Mouse (Mus musculus) forebrain, embryonic 13.5 days (tissue): ENCODE results near the gene Abcc4. TPM values are rescaled to one million over a fixed set of nuclear protein-coding genes. Genes with fewer than 3 reads are reported as not detected.

Source experiments
- ATAC-seq: fragments of 200-750 bp; cut with Nextera tagmentation; 2 replicates; pipeline ENCODE4 v1.8.0; 2017
- H3K27ac ChIP-seq: fragments of 300-500 bp; sonication (generic); 2 replicates; pipeline ENCODE4 v1.5.1; 2015; ENCODE audit warnings: inconsistent platforms, mild to moderate bottlenecking, moderate library complexity
- H3K27me3 ChIP-seq: fragments of 300-500 bp; sonication (generic); 2 replicates; pipeline ENCODE4 v1.6.1; 2015; ENCODE audit warnings: mild to moderate bottlenecking, inconsistent platforms
- H3K36me3 ChIP-seq: fragments of 300-500 bp; sonication (generic); 2 replicates; pipeline ENCODE4 v1.6.1; 2015; ENCODE audit warnings: mild to moderate bottlenecking, inconsistent platforms; ENCODE audit not compliant: poor library complexity, severe bottlenecking
- H3K4me1 ChIP-seq: fragments of 300-500 bp; sonication (generic); 2 replicates; pipeline ENCODE4 v1.6.1; 2015; ENCODE audit warnings: inconsistent platforms
- H3K4me2 ChIP-seq: fragments of 300-500 bp; sonication (generic); 2 replicates; pipeline ENCODE4 v1.6.1; 2015; ENCODE audit warnings: inconsistent platforms, mild to moderate bottlenecking, moderate library complexity
- H3K4me3 ChIP-seq: fragments of 300-500 bp; sonication (generic); 2 replicates; pipeline ENCODE4 v1.5.1; 2015; ENCODE audit warnings: mild to moderate bottlenecking, inconsistent platforms
- H3K9ac ChIP-seq: fragments of 300-500 bp; sonication (generic); 2 replicates; pipeline ENCODE4 v1.6.1; 2015; ENCODE audit warnings: mild to moderate bottlenecking, inconsistent platforms
- H3K9me3 ChIP-seq: fragments of 300-500 bp; sonication (generic); replicated peaks from 2 replicates; pipeline ENCODE4 v1.6.1; 2016; ENCODE audit warnings: inconsistent platforms
- WGBS: fragments of 180-500 bp; shearing (Covaris S2); methylation state at CpG from one replicate; pipeline ENCODE4 v1.1.7; 2015; 5-methylcytosine and 5-hydroxymethylcytosine counted together
- polyA plus RNA-seq: library from polyadenylated mRNA; unstranded; fragments of >200 nt; fragmentation: Nextera tagmentation; extraction: Ambion mirVana; gene quantifications from 2 replicates; pipeline ENCODE4 v1.2.1, GENCODE M21; 2015

Gene Abcc4
- polyA plus RNA-seq, 1 experiment from 2014 or later: 1.2 TPM

DNA sequence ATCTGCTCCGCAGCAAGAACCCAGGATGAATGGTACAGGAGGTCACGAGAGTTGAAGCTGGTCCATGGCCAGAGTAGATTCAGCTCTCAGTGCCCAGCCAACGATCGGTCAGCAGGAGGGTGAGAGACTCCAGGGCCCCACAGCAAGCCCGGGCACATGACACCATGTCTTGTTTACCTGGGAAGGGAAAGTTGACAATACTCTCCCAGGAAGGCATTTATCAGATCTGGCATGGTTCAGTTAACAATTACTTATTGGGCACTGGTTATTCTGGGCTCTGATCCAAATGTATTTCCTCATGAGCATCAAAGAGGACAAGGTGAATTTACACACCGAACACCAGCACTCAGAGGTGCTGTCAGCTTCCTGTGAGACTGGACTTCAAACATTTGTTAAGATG lies 38.5 kb downstream of the Abcc4 start:
- no peak for ATAC-seq
- Histone ChIP-seq H3K9me3 (no peaks in the 10 kb centered on the region), H3K9ac (no peak overlapping the region), H3K4me1 (peaks cover 5% of the 10 kb centered on the region; the same call in 1 of the 2 replicates), H3K27me3 (no peaks in the 10 kb centered on the region), H3K4me2 (no peak overlapping the region), H3K27ac (no peak overlapping the region), H3K36me3 (no peaks in the 10 kb centered on the region), H3K4me3 (no peak overlapping the region)
- WGBS: 67% methylated on average over 6 of the region's 6 CpGs

DNA sequence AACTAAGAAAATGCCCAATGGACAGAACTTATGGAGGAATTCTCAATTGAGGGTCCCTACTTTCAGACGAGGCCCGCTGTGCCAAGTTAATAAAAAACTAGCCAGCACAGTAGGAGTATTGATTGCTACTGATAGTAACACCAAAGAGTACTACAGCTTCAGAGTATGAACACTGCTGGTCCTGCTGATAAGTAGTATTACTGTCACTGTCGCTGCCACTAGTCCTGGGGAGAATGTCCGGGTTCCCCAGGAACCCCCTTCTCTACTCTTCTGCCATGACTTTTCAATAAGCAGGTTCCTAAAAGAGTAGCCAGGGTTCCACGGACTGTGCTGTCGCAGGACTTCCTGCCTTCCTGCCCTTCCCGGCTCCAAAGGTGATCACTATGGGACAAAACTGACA lies 41.4 kb downstream of the Abcc4 start:
- Histone ChIP-seq H3K4me3 (no peak overlapping the region), H3K27me3 (no peaks in the 10 kb centered on the region), H3K4me2 (no peak overlapping the region), H3K27ac (no peak overlapping the region), H3K36me3 (no peaks in the 10 kb centered on the region), H3K9me3 (no peaks in the 10 kb centered on the region), H3K4me1 (peaks cover 5% of the 10 kb centered on the region; the same call in 1 of the 2 replicates), H3K9ac (no peak overlapping the region)
- WGBS: 91% methylated on average over 7 of the region's 7 CpGs
- ATAC-seq: no peak

DNA sequence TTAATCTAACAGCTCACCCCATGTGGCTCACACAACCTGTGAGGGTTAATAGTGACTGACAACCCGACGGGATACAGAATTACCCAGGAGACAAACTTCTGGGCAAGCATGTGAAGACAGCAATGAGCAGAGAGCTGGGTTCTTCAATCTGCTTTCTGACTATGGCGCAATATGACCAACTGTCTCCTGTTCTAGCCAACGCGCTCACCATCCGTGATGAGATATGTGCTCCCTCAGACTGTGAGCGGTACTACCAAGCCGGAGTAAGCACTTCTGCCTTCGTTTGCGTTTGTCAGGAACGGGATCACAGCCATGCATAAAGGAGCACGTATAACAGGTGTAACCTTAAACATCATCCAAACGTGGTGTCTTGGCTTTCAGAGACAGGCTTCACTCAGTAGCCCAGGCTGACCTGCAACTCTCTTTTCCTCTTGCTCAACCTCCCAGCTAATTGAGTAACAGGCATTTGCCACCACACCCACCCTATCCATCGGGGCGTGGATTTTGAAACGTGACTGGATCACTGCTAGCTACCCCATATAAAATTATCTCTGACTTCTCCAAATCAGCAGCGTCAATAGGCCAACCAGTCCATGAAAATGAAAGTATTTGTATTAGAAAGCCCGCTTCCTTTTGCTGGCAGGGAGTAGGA lies 43.3 kb downstream of the Abcc4 start:
- no peak overlapping the region for H3K9ac ChIP-seq
- no peaks in the 10 kb centered on the region for H3K9me3 ChIP-seq
- no peak for ATAC-seq
- H3K27me3 ChIP-seq: no peaks in the 10 kb centered on the region
- H3K27ac ChIP-seq: no peak overlapping the region
- no peaks in the 10 kb centered on the region for H3K36me3 ChIP-seq
- peaks cover 5% of the 10 kb centered on the region; the same call in 1 of the 2 replicates for H3K4me1 ChIP-seq
- H3K4me2 ChIP-seq: no peak overlapping the region
- H3K4me3 ChIP-seq: no peak overlapping the region
- WGBS: 88% methylated on average over 18 of the region's 18 CpGs

DNA sequence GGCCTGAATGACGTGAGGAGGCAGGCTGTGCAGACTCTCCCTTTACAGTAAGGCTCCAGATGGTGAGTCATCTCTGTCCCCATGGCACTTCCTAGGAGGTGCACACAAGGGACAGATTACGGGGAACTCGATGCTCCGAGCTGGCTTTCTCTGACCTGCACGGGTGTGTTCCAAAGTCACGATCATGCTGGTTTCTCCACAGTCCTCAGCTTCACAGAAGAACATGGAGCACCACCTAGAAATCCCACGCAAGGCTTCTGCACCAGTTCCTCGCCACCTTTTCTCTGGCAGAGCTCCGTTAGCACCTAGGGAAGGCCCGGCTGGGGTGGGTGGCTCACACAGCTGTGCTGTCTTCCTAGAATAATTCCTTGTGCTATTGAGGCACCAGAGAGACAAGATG lies 43.9 kb downstream of the Abcc4 start:
- no peak overlapping the region for H3K4me2 ChIP-seq
- no peak overlapping the region for H3K27ac ChIP-seq
- 90% methylated on average over 10 of the region's 10 CpGs for WGBS
- no peak for ATAC-seq
- no peaks in the 10 kb centered on the region for H3K9me3 ChIP-seq
- no peak overlapping the region for H3K4me3 ChIP-seq
- H3K27me3 ChIP-seq: no peaks in the 10 kb centered on the region
- no peaks in the 10 kb centered on the region for H3K36me3 ChIP-seq
- no peak overlapping the region for H3K9ac ChIP-seq
- H3K4me1 ChIP-seq: peaks cover 4% of the 10 kb centered on the region; the same call in 1 of the 2 replicates

DNA sequence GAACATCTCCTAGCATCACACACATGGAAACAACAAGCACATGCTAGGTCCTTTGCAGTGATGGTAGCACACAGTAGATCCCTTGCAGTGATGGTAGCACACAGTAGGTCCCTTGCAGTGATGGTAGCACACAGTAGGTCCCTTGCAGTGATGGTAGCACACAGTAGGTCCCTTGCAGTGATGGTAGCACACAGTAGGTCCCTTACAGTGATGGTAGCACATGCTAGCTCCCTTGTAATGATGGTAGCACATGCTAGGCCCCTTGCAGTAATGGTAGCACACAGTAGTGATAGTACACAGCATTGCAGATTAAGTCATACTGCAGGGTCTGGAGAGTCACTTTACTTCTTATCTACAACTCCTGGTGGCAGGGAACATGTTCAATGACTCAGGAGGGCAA lies 46.8 kb downstream of the Abcc4 start:
- H3K27me3 ChIP-seq: no peaks in the 10 kb centered on the region
- H3K4me1 ChIP-seq: peaks cover 4% of the 10 kb centered on the region; the same call in 1 of the 2 replicates

DNA sequence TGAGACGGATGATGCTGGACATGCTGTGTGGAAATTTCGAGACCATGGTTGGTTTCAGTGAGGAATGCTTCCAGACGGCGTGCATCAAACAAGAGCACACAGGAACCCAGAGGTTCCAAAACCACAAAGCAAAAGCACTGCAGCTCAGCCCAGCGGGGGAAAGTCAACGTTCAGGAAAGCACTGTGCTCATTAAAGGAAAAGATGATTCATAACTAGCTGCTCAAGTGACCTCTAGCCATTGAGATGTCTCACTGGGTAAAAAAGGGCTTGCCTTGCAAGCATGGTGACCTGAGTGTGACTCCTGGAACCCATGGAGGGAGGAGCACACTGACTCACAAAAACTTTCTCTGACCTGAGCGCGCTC lies 47.7 kb downstream of the Abcc4 start:
- H3K9me3 ChIP-seq: no peaks in the 10 kb centered on the region
- H3K4me3 ChIP-seq: no peak overlapping the region
- no peaks in the 10 kb centered on the region for H3K36me3 ChIP-seq
- H3K9ac ChIP-seq: no peak overlapping the region
- 80% methylated on average over 8 of the region's 8 CpGs for WGBS
- H3K4me2 ChIP-seq: no peak overlapping the region
- H3K27ac ChIP-seq: no peak overlapping the region
- H3K27me3 ChIP-seq: no peaks in the 10 kb centered on the region
- H3K4me1 ChIP-seq: peaks cover 4% of the 10 kb centered on the region; the same call in 1 of the 2 replicates
- no peak for ATAC-seq

More for the DNA sequence above, 46.8 kb downstream of the Abcc4 start:
- H3K4me3 ChIP-seq: no peak overlapping the region
- ATAC-seq: no peak
- H3K4me2 ChIP-seq: no peak overlapping the region
- no peak overlapping the region for H3K9ac ChIP-seq
- H3K9me3 ChIP-seq: no peaks in the 10 kb centered on the region
- H3K36me3 ChIP-seq: no peaks in the 10 kb centered on the region
- H3K27ac ChIP-seq: no peak overlapping the region

DNA sequence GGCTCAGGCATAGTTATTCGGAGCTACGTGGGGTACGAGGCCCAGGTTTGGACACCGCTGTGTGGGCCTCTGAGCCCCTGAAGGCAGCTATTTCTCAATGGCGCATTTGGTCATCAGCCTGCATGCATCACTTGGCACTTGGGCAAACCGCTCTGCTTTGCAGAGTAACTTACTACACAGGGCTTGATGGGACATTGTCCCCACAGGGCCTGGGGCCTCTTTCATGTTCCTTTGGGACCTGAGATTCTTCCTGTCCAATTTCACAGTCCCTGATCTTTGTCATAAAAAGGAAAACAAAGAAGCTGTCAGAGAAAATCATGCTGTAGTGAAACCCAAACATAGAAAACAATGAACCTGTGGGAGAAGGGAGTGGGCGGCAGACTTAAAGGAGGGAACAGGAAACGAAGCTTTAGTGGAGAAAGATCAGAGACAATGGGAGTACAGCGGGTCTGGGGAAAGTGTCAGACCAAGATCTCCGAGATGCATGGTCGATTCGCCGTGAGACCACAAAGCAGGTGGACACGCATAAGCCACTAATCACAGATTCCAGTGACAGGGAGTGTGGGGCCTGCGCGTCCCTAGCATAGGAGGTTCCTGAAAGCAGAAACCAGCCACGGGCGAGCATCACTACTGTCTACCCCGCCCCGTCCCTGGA lies 48.2 kb downstream of the Abcc4 start:
- no peak for ATAC-seq
- Histone ChIP-seq H3K4me2 (no peak overlapping the region), H3K9me3 (no peaks in the 10 kb centered on the region), H3K27me3 (no peaks in the 10 kb centered on the region), H3K4me1 (peaks cover 4% of the 10 kb centered on the region; the same call in 1 of the 2 replicates), H3K4me3 (no peak overlapping the region), H3K9ac (no peak overlapping the region), H3K27ac (no peak overlapping the region), H3K36me3 (no peaks in the 10 kb centered on the region)
- 54% methylated on average over 20 of the region's 20 CpGs for WGBS

DNA sequence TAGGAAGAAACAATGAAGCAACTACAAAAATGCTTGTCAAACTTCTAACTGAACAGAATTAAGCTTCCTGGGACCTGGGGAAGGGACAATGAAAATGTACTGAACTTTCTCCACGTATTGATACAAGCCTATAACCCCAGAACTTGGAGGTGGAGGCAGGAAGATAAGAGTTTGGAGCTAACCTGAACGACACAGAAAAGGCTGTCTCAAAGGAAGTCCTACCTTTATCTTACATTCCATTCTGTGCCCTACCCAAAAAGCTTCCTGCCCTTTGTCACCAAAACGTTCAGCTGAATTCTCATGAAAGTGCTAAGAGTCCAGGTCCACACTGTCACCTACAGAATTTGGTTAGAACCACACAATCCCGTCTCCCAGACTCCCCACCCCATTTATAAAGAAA lies 48.8 kb downstream of the Abcc4 start:
- Histone ChIP-seq H3K36me3 (no peaks in the 10 kb centered on the region), H3K27me3 (no peaks in the 10 kb centered on the region), H3K27ac (no peak overlapping the region), H3K4me1 (peaks cover 4% of the 10 kb centered on the region; the same call in 1 of the 2 replicates), H3K9me3 (no peaks in the 10 kb centered on the region), H3K4me2 (no peak overlapping the region), H3K9ac (no peak overlapping the region), H3K4me3 (no peak overlapping the region)
- WGBS: 49% methylated on average over 4 of the region's 4 CpGs
- no peak for ATAC-seq

DNA sequence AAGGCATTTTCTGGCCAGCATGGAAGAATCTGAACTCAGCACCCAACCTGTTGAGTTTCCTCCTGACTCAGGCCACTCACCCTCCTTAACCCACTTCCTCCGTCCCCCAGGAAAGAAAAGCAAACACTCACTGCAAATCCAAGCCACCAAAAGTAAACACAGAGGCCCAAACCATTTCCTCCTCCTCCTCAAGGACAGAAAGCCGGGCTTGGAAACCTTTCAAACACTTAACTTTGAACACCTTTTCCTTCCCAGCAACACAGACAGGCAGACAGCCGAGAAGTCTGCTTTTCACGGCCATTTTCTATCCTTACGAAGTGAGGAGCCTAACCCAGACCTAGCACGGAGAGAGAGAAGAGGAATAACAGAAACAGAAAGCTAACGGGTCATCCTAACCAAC lies 50.0 kb downstream of the Abcc4 start:
- Histone ChIP-seq H3K36me3 (no peaks in the 10 kb centered on the region), H3K9me3 (no peaks in the 10 kb centered on the region), H3K27me3 (no peaks in the 10 kb centered on the region), H3K4me3 (no peak overlapping the region), H3K9ac (no peak overlapping the region), H3K4me1 (peaks cover 4% of the 10 kb centered on the region; the same call in 1 of the 2 replicates), H3K4me2 (no peak overlapping the region), H3K27ac (no peak overlapping the region)
- 81% methylated on average over 7 of the region's 7 CpGs for WGBS
- ATAC-seq: no peak

DNA sequence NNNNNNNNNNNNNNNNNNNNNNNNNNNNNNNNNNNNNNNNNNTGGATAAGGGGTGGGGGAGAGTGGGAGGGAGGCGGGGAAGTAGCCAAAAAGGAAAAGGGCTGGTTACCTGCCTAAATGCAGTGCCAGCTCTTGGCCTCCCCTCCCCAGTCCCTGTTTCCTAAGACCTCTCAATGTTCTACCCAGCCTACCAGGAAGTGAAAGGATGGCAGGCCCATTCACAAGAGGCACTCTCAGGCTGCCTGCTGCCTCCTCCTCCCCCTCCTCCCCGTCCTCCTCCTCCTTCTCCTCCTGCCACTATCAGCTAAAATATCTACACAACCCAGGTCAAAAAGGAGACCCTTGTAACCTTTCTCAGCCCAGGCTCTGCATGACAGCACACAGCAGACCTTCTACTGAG lies 51.1 kb downstream of the Abcc4 start:
- 43% methylated on average over 1 of the region's 2 CpGs for WGBS
- ATAC-seq: no peak

DNA sequence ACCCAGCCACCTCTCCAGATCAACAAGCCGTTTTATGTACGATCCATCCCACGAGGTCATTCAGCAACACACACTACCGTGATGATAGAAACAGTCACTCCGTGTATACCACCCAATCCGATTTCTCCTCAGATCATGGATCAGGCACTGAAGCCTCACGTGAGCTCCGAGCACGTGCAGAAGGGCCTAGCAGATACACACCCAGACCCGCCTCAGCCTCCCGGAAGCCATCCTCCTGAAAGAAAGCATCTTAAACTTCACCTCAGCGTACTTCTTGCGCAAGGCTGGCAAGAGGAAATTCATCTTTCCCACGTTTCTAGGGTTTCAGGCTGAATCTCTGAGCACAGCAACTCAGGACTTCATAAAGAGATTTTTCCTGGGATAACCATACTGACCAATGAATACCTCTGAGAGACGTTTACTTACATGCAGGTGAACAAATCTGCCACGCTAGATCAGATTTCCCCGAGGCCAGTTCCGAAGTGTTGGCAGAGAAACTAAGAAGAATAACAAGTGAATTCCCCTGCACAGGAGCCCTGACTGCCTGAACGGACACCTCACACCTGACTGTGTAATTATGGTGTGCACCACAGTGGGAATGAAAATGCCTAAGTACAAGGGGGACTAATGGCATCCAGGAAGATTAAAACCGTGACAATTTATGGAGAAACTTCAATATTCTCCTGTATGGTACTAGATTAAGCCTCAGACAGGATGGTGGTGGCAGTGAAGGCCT lies 54.1 kb downstream of the Abcc4 start:
- no peak for ATAC-seq
- H3K4me1 ChIP-seq: no peaks in the 10 kb centered on the region
- H3K4me3 ChIP-seq: no peak overlapping the region
- WGBS: 92% methylated on average over 20 of the region's 20 CpGs
- H3K27ac ChIP-seq: no peak overlapping the region
- H3K4me2 ChIP-seq: no peak overlapping the region
- no peaks in the 10 kb centered on the region for H3K36me3 ChIP-seq
- H3K9ac ChIP-seq: no peak overlapping the region
- H3K9me3 ChIP-seq: no peaks in the 10 kb centered on the region
- H3K27me3 ChIP-seq: no peaks in the 10 kb centered on the region

More for the DNA sequence above, 51.1 kb downstream of the Abcc4 start:
- H3K4me1 ChIP-seq: peaks cover 4% of the 10 kb centered on the region; the same call in 1 of the 2 replicates
- H3K27me3 ChIP-seq: no peaks in the 10 kb centered on the region
- no peak overlapping the region for H3K9ac ChIP-seq
- no peak overlapping the region for H3K4me3 ChIP-seq
- no peak overlapping the region for H3K4me2 ChIP-seq
- H3K36me3 ChIP-seq: no peaks in the 10 kb centered on the region
- no peaks in the 10 kb centered on the region for H3K9me3 ChIP-seq
- H3K27ac ChIP-seq: no peak overlapping the region

DNA sequence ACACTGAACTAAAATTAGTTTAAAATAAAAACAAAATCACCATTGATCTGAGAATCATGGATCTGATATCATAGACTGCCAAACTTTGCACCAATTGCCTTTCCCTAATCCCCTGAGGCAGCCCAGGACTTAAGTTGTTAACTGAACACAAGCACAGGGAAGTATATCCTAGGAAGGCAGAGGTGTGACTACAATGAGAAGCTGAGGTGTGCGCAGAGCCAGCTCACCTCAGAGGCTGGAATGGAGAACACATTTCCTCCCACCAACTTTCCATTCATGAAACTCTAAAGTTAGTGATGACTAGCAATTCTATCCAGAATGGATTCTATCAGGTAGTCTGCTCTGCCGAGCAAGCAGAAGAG lies 56.1 kb downstream of the Abcc4 start:
- Histone ChIP-seq H3K4me3 (no peak overlapping the region), H3K36me3 (no peaks in the 10 kb centered on the region), H3K27me3 (no peaks in the 10 kb centered on the region), H3K4me2 (no peak overlapping the region), H3K9ac (no peak overlapping the region), H3K27ac (no peak overlapping the region), H3K9me3 (no peaks in the 10 kb centered on the region), H3K4me1 (no peaks in the 10 kb centered on the region)
- 96% methylated on average over 2 of the region's 2 CpGs for WGBS
- ATAC-seq: no peak
